Mouse (Mus musculus) kidney, adult 8-10 months (tissue): ENCODE data around the gene Atad2b.
A peak's percentile ranks its signal among the peaks of the same experiment; 100 is the strongest.
"Not testable (repeated sequence)": the region's sequence is repeated elsewhere in the genome, so short reads cannot be mapped to it uniquely, and the experiment has no call there.

Source experiments
- DNase-seq, 2 experiments: peaks; one replicate each; pipeline ENCODE4 v3.0.0; 2022

Gene Atad2b

GRCm38 (mm10) chr12:4911716-4912115 lies 5.4 kb upstream of the Atad2b start:
- peak; percentile 64 to 70 for DNase-seq

DNA sequence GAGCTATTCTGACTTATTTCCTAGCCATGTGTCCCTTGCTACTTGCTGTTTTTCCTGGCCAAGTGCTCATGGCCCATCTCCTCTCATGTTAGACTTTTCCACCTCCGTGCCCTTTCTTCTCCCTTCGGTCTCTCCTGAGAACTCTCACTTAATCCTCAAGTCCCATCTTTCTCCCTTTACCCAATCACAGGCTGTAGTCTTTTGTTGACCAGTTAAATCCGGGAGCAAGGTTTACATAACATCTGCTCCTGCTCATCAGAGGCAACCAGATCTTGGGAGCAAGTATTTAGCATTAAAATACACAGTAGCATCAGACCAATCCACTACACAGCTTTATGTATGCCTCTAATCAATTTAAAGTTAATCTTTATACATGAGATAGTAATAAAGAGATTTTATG lies 2.7 kb upstream of the Atad2b start:
- DNase-seq, result no peak

GRCm38 (mm10) chr12:4914944-4915343 lies 2.2 kb upstream of the Atad2b start:
- DNase-seq, result no peak

DNA sequence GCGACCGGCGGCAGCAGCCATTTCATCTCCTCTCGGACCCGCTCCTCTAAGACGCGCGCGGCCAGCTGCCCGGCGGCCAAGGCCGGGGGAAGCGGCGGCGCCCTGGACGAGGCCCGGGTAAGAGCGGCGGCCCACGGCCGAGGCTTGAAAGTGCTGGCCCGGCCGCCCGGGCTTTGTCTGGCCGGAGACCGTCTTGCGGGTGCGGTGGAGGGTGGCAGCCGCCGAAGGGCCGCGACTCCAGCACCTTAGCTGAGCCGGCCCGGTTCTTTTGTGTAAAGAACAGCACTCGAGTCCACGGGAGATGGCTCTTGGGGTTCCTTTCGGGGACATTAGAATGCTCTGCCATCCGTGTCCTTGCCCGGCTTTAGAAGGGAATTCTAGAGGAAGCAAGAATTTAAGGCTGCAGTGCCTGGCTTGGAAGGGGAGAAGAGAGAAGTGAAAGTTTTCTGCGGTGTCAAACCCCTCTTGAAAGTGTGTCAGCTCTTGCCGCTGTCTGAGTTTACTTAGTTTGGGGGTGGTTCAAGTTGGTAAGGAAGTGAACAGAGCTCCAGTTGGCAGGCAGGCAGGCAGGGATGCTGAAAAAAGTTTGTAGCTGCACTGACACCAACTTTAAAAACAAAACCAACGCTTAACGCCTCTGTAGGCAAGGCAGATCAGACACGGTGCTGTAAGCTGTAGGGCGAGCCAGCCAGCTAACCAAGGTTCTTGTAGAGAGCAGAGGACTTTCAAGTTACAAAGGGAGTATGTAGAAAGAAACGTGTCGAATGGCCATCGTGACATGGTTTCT lies 845 bp downstream of the Atad2b start:
- DNase-seq, result peak; percentile 46 to 53

- DNase-seq, result no peak
Observed at GRCm38 (mm10) chr12:4928197-4928596, 11.0 kb downstream of the Atad2b start.

GRCm38 (mm10) chr12:4930820-4931548 lies 13.8 kb downstream of the Atad2b start:
- DNase-seq, result no peak

DNA sequence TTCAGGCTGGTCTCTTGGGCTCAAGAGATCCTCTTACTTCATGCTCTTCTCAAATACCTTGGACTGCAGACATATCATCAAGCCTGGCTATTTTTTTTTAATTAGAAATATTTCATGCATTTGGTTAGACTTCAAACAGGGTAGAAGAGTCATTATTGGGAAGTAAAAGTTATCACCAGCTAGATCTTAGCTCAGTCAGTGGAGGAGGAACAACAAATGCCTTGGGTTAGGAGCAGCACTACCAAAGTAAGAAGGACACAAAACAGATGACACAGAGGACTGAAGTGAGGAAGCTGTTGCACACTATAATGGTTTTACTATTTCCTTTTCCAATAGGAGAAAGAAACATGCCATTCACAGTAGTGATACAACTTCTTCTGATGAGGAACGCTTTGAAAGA lies 35.1 kb downstream of the Atad2b start:
- no peak for DNase-seq

GRCm38 (mm10) chr12:4953156-4953555 lies 36.0 kb downstream of the Atad2b start:
- DNase-seq, result no peak

GRCm38 (mm10) chr12:4972939-4973338 lies 55.8 kb downstream of the Atad2b start:
- peak; percentile 45 to 83 for DNase-seq

DNA sequence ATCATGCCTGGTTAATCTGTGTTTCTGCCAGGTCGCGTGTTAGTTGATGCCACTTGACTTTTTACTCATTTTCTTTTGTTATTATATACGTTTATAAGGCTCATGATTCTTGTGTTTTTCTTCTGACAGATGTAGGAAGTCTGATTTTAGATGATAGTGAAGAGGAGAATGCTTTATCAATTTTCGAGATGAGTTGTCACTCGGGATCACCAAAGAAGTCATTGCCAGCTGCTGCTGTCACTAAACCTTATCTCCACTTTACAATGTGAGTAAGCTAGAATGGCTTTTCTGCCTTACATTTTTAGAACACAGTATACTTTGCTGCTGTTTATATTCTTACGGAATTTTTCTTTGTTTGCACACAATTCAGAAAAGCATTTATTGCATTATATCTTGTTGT lies 61.2 kb downstream of the Atad2b start:
- DNase-seq, result no peak

- no peak for DNase-seq
Observed at GRCm38 (mm10) chr12:4996981-4997380, 79.8 kb downstream of the Atad2b start.

DNA sequence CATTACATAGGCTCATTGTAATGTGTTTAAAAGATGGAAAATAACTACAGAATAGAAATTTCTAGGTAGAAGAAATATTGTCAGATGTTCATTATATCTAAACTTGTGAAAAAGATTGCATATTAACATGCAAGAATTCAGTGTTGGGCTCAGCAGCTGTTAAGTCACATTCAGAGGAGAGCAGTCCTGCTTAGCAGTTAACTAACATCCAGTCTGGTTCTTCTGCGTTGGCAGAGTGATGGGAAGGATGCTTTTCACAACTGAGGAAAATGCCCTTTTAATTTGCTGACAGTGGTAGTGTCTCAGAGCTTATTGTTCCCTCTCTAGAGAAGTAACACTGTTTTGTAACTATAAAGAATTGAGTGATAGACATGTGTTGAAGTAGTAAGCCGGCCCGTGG lies 88.2 kb downstream of the Atad2b start:
- DNase-seq, result no peak

DNA sequence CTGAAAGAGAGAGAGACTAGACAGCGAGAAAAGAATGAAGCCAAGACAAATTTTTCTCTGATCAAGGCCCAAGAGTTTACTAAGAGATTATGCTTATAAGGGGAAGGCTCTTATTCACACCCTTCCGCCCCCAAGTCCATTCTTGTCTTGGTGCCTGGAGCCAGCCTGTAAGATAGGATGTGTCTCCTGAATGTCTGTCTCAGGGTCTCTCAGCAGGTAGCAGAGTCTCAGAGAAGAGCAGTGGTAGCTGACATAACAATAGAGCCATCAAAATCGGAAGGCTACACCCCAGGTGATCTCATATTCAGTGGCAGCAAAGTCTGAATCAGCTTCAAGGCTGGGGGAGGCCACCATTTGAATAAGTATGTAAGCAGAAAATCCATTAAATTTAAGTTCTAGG lies 88.6 kb downstream of the Atad2b start:
- not testable (repeated sequence) for DNase-seq

- DNase-seq, result not testable (repeated sequence)
Observed at GRCm38 (mm10) chr12:5008638-5009037, 91.5 kb downstream of the Atad2b start.

- no peak for DNase-seq
Observed at GRCm38 (mm10) chr12:5025226-5025861, 108.2 kb downstream of the Atad2b start.

GRCm38 (mm10) chr12:5029035-5029434 lies 111.9 kb downstream of the Atad2b start:
- DNase-seq, result no peak

GRCm38 (mm10) chr12:5038008-5038407 lies 120.9 kb downstream of the Atad2b start:
- DNase-seq, result no peak

DNA sequence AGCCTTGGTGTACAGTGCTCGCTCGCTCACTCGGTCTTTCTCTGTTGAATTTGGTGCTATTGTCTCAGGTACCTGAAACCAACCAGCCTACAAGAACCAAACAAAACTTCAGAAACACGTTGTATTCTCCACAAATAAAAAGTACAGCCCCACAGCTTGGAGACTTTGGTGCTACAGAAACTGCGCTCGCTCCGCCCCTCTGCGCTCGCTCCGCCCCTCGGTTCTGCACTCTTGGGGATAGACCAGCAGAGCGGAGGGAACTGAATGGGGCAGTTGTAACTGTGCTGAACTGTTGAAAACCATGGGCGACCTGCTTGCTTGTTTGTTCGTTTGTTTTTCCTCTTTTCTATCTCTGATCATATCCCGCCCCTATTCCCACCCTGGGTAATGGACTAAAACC lies 127.0 kb downstream of the Atad2b start:
- DNase-seq, result no peak

GRCm38 (mm10) chr12:5048104-5048503 lies 131.0 kb downstream of the Atad2b start:
- no peak for DNase-seq

DNA sequence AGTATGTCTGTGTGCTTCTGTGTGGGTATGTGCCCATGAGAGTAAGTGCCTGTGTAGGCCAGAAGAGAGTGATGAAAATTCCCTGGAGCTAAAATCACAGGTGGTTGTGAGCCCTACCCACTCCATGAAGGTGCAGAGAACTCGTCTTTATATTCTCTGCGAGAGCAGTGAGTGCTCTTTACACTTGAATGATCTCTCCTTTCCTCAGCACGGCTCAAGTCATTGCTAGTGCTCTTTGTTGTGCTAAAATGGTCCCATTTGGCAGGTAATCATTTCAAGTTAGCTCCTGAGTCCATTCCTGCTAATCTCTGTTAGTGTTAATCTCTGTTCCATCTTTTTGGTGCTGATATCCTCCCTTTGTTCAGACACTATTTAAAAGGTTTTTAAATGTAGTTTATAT lies 150.4 kb downstream of the Atad2b start:
- no peak for DNase-seq

DNA sequence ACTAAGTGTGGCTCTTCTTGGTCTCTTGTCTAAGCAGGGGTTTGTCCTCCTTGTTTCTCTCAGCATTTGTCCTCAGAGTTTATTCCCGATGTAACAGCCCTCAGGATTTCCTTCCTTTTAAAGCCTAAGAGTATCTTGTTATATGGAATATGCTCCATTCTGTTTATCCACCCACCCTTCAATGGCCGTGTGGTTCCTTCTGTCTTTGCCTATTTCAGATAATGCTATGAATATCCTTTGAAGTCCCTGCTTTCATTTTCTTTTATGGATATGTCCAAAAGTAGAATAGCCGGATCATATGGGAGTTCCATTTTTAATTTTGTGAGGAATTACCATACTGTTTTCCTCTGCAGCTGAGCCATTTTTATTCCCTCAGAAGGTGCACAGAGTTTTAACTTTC lies 153.0 kb downstream of the Atad2b start:
- no peak for DNase-seq

- no peak for DNase-seq
Observed at GRCm38 (mm10) chr12:5073191-5073590, 156.0 kb downstream of the Atad2b start.

DNA sequence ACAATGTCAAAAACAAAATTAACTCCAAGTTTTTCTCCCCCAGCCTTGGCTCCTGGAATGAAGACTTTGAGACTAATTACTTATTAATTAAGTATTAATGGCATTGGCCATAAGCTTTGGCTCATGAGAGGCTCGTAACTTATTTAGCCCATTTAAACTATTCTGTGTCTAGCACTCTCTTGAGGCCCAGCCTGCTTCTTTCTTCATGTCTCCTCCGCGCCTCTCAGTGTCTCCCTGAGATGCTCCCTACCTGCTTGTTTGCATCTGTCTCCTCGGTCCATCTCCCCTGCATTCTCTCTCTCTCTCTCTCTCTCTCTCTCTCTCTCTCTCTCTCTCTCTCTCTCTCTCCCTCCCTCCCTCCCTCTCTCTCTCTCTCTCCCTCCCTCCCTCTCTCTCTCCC lies 164.3 kb downstream of the Atad2b start:
- DNase-seq, result no peak

- DNase-seq, result no peak
Observed at GRCm38 (mm10) chr12:5084714-5085113, 167.6 kb downstream of the Atad2b start.
